Mouse (Mus musculus) Patski (cell line): ENCODE measurements around the gene Slc7a11. TPM values are rescaled to one million over a fixed set of nuclear protein-coding genes. Genes with fewer than 3 reads are reported as not detected.

ENCODE experiments used
- ATAC-seq: fragments of 100-300 bp; one replicate; pipeline ENCODE4 v1.8.0; 2021
- CTCF ChIA-PET: fragments of 350-600 bp; sonication (Branson Sonifier 250); formaldehyde crosslinking; loops from one replicate; lab custom pipeline; 2022; ENCODE audit warnings: inconsistent platforms; lab: Charles Lee
- POLR2A ChIA-PET: fragments of 350-600 bp; sonication (Branson Sonifier 250); formaldehyde crosslinking; loops from one replicate; lab custom pipeline; 2022; ENCODE audit warnings: antibody characterized with exemption, inconsistent platforms; lab: Charles Lee
- DNase-seq: peaks from one replicate; pipeline ENCODE4 v3.0.0-alpha.2; 2011; ENCODE audit warnings: low read depth, low spot score
- H3K27me3 ChIP-seq: fragments of 371-371 bp; one replicate; pipeline ENCODE4 v1.5.1; 2021
- CTCF ChIP-seq: fragments of 100-300 bp; IDR thresholded peaks from one replicate; pipeline ENCODE4 v1.5.1; 2021
- in situ Hi-C: fragments of 300-500 bp; cut with MboI; formaldehyde crosslinking; loops from 3 replicates; pipeline ENCODE4 v1.11.1; 2018; ENCODE audit warnings: low pct_unique_long_range_greater_than_20kb, mixed read lengths
- polyA plus RNA-seq: library from polyadenylated mRNA; unstranded; gene quantifications from one replicate; pipeline ENCODE4 v1.2.3, GENCODE M21; 2021

The Slc7a11 gene
- polyA plus RNA-seq, 1 experiment from 2014 or later: 1.2 TPM

- H3K27me3 ChIP-seq: no peaks in the 10 kb centered on the region
- CTCF ChIA-PET: interaction anchor here (1.0 to 1.8 kb wide), 7 partner anchors 8 to 37 kb away, joined by 3 to 12 read pairs (median 3); no protein-coding TSS in a partner anchor
- ATAC-seq (no peak), DNase-seq (no peak)
- no peak for TF ChIP-seq CTCF
- in situ Hi-C loops: no loop called here
- POLR2A ChIA-PET: no interaction called here
Observed at GRCm38 (mm10) chr3:49908426-49909341, 534.7 kb downstream of the Slc7a11 start.

GRCm38 (mm10) chr3:49893945-49894344 is 549.5 kb downstream of the Slc7a11 start:
- POLR2A ChIA-PET: interaction anchor here (0.8 kb wide), 1 partner anchor 11 kb away, joined by 3 read pairs; no protein-coding TSS in a partner anchor
- H3K27me3 ChIP-seq: no peaks in the 10 kb centered on the region
- in situ Hi-C loops: no loop called here
- no peak for DNase-seq
- ATAC-seq: no peak
- no peak for TF ChIP-seq CTCF
- CTCF ChIA-PET: interaction anchor here (1.0 kb wide), 2 partner anchors 15 to 19 kb away, joined by 3 read pairs; no protein-coding TSS in a partner anchor

- ATAC-seq (no peak), DNase-seq (no peak)
- in situ Hi-C loops: no loop called here
- POLR2A ChIA-PET: no interaction called here
- no peaks in the 10 kb centered on the region for H3K27me3 ChIP-seq
- CTCF ChIA-PET: no interaction called here
- no peak for TF ChIP-seq CTCF
Observed at GRCm38 (mm10) chr3:49887359-49887758, 556.1 kb downstream of the Slc7a11 start.

GRCm38 (mm10) chr3:49886220-49886945 is 557.0 kb downstream of the Slc7a11 start:
- ChIA-PET POLR2A (no interaction called here), CTCF (no interaction called here)
- DNase-seq (no peak), ATAC-seq (no peak)
- in situ Hi-C loops: no loop called here
- no peak for TF ChIP-seq CTCF
- no peaks in the 10 kb centered on the region for H3K27me3 ChIP-seq

GRCm38 (mm10) chr3:49880496-49880895 is 562.9 kb downstream of the Slc7a11 start:
- ChIA-PET POLR2A (no interaction called here), CTCF (interaction anchor here (1.3 kb wide), 1 partner anchor 12 kb away, joined by 4 read pairs; no protein-coding TSS in a partner anchor)
- in situ Hi-C loops: no loop called here
- H3K27me3 ChIP-seq: no peaks in the 10 kb centered on the region
- no peak for ATAC-seq
- DNase-seq: no peak
- TF ChIP-seq CTCF: no peak

GRCm38 (mm10) chr3:49870786-49871185 is 572.6 kb downstream of the Slc7a11 start:
- CTCF ChIA-PET: interaction anchor here (1.2 kb wide), 1 partner anchor 207 kb away, joined by 3 read pairs; no protein-coding TSS in a partner anchor
- ATAC-seq (no peak), DNase-seq (no peak)
- POLR2A ChIA-PET: no interaction called here
- in situ Hi-C loops: no loop called here
- no peaks in the 10 kb centered on the region for H3K27me3 ChIP-seq
- no peak for TF ChIP-seq CTCF

GRCm38 (mm10) chr3:49867951-49868584 is 575.3 kb downstream of the Slc7a11 start:
- ChIA-PET CTCF (interaction anchor here (1.3 to 1.5 kb wide), 2 partner anchors 12 to 31 kb away, joined by 3 to 4 read pairs; no protein-coding TSS in a partner anchor), POLR2A (interaction anchor here (0.6 kb wide), 1 partner anchor 416 kb away, joined by 4 read pairs; no protein-coding TSS in a partner anchor)
- H3K27me3 ChIP-seq: no peaks in the 10 kb centered on the region
- no peak for DNase-seq
- ATAC-seq: no peak
- in situ Hi-C loops: no loop called here
- TF ChIP-seq CTCF: no peak

- POLR2A ChIA-PET: no interaction called here
- in situ Hi-C loops: no loop called here
- H3K27me3 ChIP-seq: no peaks in the 10 kb centered on the region
- CTCF ChIA-PET: interaction anchor here (1.3 kb wide), 1 partner anchor 13 kb away, joined by 4 read pairs; no protein-coding TSS in a partner anchor
- no peak for TF ChIP-seq CTCF
- ATAC-seq (no peak), DNase-seq (no peak)
Observed at GRCm38 (mm10) chr3:49867147-49867950, 576.1 kb downstream of the Slc7a11 start.

- ChIA-PET CTCF (no interaction called here), POLR2A (no interaction called here)
Observed at GRCm38 (mm10) chr3:49866061-49866515, 577.3 kb downstream of the Slc7a11 start.

More at GRCm38 (mm10) chr3:49866061-49866515, 577.3 kb downstream of the Slc7a11 start:
- in situ Hi-C loops: no loop called here
- H3K27me3 ChIP-seq: no peaks in the 10 kb centered on the region
- ATAC-seq (no peak), DNase-seq (no peak)
- TF ChIP-seq CTCF: no peak
